Mouse (Mus musculus): ENCODE data around the gene Rbp4.

The Rbp4 gene

DNA sequence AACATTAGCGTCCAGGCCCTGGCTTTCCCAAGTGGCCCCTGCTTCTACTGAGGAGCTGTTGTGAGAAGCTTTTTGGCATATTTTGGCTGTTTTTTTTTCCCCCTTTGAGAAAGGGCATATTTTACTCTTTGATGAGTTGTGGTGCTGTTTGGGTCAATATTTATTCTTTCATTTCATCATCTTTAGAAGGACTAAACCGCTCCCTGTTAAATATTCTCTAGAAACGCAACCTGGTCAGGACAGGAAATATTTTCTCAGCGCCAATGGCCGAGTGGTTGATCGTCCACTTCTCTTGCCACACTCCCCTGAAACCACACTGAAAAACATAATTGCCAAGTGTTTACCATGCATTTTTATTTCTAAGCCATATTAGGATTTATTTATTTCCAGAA is at the start of gene Rbp4:
Gene Rbp4 (minus strand): TSS at position 63 of the 392 bp plus-strand sequence.
- no peak for DNase-seq (ENCODE audit: low spot score in 2 of 2)

DNA sequence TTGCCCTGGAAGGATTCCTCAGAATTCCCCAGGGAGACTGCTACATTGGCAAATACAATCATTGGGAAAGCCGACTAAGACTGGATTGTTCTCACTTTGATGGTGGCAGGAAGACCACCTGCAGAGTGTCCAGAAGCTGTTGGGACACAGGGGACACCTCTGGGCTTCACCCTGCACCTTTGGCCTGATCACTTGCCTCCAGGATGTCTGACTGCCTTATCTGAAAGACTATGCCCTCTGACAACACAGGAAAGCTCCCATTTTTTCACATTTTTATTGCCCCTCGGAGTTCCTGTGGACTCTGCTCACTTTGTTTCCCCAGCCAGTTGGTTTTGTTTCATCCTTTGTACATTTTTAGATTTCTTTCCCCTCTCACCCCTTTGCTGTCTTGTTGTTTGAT is 39.6 kb upstream of the Rbp4 start:
- no peak for DNase-seq (ENCODE audit: low spot score in 2 of 2)

DNA sequence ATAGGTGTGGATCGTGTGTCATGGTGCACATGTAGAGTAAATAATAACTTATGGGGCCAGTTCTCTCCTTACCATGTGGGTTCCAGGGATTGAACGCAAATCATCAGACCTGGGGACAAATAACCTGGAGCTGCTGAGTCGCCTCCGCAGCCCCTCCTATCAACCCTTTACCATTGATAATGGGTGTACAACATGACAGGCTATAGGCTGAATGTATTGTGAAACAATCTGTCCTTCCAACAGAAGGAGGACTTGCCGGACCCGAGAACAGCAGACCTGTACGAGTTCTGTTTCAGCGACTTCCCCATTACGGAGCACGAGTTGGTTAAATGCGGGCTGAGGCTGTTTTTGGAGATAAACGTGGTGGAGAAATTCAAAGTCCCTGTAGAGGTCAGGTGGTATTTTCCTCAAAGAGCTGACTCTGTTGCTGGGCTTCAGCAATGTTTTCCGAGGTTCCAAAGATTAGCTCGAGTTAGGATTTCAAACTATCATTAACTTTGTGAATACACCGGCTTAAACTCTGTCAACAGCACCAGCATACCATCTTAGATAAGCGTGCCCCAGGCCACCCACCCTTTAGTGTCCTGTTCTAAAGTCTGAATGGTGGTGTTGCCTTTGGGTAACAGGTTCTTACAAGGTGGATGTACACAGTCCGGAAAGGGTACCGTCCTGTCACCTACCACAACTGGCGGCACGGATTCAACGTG is 36.7 kb upstream of the Rbp4 start:
- no peak for DNase-seq (ENCODE audit: low spot score in 2 of 2)

DNA sequence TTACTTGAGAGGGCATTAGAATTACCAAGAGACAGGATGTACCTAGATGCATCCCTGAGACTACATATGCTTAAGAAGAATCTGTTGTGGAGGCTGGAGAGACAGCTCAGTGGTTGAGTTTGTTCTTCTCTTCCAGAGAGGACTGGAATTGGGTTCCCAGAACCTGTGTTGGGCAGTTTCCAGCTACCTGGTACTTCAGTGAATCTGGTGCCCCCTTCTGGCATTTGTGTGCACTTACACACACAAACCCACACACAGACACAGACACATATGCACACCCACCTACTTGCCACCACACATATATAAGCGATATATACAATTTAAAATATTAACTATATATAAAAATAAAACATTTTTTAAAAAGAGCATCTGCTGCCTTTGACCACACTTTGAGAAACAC is 31.2 kb upstream of the Rbp4 start:
- DNase-seq (ENCODE audit: low spot score in 2 of 2): no peak

DNA sequence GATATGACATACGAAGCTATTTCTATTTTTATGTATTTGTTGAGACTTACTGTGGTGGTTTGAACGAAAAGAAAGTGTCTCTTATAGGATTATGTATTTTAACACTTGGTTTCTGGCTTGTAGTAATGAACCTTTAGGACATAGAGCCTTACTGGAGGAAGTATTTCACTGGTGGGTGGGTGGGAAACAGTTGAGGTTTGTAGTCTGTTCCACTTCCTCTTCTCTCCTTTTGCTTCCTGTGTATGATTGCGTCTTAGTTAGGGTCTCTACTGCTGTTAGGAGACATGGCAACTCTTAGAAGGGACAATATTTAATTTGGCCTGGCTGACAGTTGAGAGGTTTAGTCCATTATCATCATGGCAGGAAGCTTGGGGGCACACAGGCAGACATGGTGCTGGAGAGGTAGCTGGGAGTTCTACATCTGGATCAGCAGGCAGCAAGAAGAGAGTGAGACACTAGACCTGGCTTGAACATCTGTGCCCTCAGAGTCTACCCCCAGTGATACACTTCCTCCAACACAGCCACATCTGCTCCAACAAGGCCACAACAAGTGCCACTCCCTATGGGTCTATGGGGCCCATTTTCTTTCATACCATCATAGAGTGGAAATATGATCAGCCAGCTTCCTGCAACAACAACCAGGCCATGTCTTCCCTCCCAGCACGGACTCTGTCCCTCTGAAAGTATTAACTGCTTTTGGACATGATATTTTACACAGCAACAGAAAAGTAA is 18.6 kb upstream of the Rbp4 start:
- no peak for DNase-seq (ENCODE audit: low spot score in 2 of 2)

DNA sequence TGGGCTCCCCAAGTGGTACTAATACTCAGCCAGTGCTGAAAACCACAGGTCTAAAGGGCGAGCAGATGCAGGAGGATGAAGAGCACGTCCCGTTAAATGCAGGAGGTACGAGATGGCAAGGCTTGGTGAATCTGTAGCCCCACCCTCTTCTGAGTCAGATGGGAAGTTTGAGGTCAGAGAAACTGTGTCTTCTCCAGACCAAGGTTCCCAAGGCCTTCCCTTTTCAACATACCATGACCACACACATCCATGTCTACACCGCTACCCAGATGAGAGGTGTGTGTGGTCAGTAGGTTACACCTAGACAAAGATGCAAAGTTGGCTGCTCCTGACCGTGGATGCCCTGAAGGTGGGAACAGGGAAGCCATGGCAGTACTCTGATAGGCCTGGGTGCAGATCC is 9.7 kb upstream of the Rbp4 start:
- no peak for DNase-seq (ENCODE audit: low spot score in 2 of 2)

DNA sequence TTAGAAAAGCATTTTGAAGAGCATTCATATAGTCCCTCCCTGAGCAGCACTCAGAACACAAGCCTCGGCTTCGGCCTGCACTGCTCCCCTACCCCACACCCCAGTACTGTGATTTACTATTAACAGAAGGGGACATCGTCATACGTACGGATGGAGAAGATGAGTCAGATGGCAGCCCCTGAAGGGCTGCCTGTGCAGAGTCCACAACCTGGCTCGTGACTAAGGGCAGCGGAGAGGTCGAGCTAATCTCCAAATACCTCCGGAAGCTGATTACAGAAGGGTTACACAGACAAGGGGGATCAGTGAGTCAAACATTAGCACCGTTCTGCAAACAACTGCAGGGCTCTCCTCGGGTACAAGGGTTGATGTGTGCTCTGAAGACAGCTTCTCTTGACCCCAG is 8.9 kb upstream of the Rbp4 start:
- DNase-seq (ENCODE audit: low spot score in 2 of 2): no peak

DNA sequence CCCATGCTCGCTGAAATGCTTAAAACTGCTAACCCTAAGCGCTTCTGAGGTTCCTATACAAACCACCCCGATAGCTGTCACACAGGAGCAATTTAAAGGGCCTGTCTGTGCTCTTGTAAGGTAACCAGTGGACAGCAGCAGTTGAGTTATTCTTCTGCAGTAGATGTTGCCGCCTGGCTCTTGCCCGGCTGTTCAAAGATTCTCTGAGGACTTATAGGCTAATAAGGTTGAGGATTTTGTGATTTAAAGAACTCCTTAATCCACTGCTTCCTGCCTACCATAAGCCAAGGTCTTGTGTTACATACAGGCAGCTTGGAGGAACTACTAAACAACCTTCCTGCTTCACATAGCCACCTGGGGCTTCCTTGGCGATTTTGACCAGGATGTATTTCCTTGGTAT is 7.4 kb upstream of the Rbp4 start, which contains the start of gene Pde6c:
Gene Pde6c (plus strand): TSS at position 301 of the 400 bp plus-strand sequence.
- no peak for DNase-seq (ENCODE audit: low spot score in 2 of 2)

DNA sequence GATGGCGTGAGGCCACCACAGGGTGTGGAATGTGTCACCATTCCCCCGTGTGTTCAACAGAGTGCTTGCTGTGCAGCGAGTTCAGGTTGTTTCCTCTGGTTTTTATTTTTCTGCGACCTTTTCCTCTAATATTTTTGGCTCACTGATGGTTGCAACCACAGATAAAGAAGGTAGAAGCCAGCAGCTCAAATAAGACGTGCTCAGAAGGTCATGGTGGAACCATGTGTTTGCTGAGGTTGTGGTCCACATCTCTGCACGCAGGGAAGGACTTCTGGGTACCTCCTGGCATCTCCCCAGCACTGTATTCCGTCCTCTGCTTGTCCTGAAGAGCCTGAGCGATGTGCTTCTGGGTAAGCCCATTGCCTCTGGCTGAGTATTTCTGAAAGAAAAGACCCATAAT is 1.6 kb upstream of the Rbp4 start:
- DNase-seq (ENCODE audit: low spot score in 2 of 2): no peak

DNA sequence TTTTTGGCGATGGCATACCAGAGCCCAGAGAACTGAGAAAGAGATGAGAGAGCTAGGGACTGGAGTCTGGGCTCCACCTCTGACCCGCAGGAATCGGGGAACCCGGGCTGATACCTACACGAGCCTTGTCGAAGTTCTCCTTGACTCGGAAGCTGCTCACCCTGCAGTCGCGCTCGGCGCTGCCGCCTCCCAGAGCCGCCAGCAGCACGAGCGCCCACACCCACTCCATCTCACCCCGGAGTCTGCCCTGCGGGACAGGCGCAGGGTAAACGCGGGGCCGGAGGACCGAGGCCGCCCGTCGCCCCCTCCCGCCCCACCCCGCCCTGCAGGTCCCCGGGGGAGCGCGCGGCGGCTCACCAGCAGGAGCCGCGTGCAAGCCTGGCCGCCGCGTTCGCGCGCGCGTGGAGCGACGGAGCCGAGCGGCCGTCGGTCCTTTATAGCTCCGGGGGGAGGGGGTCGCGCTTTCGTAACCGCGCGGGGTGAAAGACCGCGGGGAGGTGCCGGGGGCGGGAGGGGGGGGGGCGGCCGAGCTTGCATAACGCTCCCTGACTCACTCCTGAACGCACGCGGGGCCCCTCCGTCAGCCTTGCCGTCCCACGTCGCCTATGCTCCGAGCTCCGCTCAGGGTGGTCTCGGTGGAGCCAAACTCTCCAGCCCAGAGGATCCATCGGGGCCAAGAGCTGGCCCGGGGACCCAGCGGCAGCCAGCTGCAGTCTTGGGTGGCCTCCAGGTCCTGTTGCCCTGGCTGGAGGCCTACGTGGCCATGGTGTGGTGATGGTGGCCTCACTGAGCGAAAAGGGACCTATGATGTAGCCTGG is 471 bp downstream of the Rbp4 start:
- DNase-seq (ENCODE audit: low spot score in 2 of 2): no peak

DNA sequence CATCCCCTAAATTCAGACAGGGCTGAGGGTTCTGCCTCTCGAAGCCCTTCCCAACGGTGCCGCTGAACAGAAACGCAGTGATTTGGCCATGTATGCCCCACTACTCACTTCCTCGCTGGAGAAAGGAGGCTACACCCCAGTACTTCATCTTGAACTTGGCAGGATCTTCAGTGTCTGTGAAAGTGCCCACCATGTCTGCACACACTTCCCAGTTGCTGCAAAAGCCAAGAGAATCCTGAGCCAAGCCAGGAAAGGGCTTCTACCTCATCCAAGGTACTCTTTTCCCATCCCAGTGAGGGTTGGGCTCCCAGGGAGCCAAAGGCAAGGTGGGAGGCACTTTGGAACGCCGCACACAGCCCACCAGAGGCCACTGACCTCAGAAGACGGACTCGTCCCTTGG is 1.2 kb downstream of the Rbp4 start:
- DNase-seq (ENCODE audit: low spot score in 2 of 2): no peak

DNA sequence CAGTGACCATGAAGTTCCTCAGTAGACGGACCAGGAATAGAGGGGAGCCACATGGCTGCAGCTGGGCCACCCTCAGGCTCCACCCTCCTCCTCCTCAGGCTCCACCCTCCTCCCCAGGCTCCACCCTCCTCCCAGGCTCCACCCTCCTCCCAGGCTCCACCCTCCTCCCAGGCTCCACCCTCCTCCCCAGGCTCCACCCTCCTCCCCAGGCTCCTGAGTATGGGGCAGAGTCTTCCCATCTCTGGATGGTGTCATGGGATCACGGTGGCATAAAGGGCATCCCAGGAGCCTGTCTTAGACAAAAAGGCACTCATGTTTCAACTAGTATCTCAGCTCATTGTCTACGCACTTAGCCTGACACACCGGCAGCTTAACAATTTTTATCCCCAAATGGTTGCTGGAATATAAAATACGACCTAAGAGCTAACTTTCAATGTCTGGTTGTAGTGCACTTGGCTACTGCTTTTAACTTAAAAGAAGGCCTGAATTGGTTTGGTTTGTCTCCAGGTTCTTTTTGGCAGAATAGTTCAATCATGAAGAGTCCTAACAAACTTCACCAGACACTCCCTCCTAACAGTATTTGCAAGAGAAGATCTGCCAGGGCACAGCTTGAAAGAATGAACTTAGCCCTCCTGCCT is 4.8 kb downstream of the Rbp4 start:
- DNase-seq (ENCODE audit: low spot score in 2 of 2): no peak

DNA sequence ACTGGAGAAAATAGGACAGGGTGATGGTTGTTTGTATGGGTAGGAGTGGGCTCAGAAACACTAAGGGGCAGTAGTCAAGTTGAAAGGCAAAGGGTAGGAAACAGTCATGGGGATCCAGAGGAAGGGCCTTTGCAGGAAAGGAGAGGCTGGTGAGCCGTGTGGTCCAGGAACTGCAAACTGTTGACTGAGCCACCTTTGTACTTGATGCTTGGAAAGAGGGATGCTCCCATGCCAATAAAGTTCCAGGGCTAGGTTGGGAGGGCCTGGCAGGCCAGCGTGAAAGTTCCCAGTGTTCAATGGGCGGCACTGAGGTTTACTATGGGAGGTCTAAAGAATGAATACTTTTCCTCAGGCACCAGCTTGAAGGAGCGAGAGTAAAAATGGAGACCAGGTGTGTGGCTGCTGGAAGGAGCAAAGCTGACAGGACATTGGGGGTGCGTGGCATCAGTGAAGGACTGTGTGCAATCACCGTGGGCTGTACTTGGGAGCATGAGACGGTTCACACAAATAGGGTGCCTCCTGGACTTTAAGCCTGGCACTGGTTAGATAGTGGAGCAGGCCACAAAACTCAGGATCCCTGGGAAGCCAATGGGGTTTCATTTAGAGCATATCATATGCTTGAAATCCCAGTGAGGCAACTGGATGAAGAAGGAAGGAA is 10.1 kb downstream of the Rbp4 start:
- no peak for DNase-seq (ENCODE audit: low spot score in 2 of 2)

DNA sequence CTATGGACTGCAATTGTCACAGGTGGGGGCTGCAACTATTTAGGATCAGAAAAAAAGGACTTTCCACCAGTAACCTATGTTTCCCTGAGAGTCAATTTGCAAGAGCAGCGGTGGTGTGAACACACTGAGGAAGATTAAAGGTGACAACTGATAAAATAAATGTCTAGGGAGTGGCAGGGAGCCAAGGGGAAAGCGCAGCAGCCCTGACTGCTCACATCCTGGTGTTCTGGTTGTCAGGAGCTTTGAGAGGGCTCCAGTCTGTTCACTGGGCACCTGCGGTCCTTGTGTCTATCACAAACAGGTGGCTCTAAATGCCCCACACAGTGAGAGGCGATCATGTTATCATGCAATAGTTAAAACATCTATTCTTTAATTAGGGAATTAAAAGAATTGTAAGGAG is 12.5 kb downstream of the Rbp4 start:
- no peak for DNase-seq (ENCODE audit: low spot score in 2 of 2)

DNA sequence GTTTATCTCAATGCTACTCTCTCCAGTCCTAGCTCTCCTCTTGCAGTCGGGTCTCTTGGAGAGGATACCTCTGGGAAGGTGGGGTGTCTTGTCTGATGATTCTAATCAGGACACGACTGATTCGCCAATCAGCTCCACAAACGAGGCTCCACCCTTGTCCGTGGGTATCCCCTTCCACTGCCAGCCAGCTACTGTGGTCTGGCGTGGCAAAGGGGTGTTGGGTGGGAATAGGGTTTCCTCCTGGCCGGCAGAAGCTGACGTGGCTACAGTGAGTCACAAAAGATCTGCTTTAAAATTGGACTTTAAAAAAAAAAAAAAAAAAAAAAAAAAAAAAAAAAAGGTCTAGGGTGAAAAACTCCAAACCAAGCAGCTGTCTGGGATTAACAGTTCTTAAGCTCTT is 14.0 kb downstream of the Rbp4 start:
- DNase-seq (ENCODE audit: low spot score in 2 of 2): no peak

DNA sequence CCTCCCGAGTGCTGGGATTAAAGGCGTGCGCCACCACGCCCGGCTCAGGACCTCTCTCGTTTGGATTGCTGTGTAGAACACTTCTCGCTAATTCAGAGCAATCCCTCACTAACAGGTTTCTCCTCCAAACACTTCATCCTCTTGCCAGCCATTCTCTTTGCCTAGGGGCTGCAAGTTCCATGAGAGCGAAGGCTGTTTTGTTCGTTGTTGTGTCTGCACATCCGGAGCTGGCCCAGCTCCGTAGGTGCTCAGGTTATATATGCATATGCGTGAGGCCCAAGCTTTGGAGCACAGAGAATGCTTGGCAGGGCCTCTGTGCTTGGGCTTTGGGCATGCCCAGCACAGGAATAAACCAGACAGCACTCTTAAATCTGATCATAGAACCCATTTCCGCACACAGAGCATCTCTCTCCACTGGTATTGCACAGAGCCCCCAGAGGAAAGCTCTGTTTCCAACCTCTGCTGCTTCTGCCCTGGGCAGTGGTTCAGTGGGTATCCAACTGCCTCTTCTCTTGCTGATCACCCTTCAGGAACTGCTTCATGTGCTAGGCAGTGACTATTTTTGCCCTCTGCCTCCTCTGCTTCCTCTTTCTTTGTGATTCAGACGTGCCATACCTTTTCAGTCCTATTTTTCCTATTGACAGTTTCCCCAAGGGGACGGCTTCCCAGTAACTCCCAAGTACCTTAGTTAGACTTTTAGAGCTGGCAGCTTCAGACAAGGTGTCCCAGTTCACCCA is 15.4 kb downstream of the Rbp4 start:
- DNase-seq (ENCODE audit: low spot score in 2 of 2): no peak

DNA sequence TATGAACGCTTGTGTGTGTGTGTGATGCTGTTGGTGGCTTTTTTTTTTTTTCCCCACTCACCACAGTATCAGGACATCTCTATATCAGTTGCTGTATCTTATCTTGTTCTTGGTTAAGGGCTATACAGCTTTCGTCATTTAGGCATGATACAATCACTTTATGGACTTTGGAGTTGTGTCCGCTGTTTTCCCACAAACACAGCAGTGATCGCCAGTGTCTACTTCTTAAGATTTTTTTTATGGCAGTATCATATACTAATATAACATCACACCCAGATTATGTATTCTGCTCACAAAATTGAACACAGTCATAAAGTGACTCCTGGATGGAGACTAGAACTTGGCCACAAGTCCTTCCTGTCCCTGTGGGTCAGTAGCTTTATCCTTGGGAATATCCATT is 17.2 kb downstream of the Rbp4 start:
- DNase-seq (ENCODE audit: low spot score in 2 of 2): no peak

DNA sequence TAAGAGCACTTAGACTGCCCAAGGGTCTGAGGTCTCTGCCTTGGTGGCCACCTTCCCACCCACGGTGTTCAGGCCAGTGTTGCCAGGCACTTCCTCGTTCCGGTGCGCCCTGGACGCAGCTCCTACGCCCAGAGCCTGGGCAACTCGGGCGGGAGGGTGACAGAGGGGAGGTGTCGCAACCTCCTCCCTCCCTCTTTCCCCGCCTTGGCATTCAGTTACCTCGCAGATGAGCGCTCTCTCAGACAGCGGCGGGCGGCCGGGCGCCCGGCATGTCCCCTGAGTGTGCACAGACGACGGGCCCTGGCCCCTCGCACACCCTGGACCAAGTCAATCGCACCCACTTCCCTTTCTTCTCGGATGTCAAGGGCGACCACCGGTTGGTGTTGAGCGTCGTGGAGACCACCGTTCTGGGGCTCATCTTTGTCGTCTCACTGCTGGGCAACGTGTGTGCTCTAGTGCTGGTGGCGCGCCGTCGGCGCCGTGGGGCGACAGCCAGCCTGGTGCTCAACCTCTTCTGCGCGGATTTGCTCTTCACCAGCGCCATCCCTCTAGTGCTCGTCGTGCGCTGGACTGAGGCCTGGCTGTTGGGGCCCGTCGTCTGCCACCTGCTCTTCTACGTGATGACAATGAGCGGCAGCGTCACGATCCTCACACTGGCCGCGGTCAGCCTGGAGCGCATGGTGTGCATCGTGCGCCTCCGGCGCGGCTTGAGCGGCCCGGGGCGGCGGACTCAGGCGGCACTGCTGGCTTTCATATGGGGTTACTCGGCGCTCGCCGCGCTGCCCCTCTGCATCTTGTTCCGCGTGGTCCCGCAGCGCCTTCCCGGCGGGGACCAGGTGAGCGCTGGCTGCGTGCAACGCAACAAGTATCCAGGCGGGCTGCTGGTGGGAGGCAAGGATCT is 28.0 kb downstream of the Rbp4 start, which contains the start of gene Ffar4:
Gene Ffar4 (plus strand): TSS at position 214 of the 901 bp plus-strand sequence.
- DNase-seq (ENCODE audit: low spot score in 2 of 2): no peak

DNA sequence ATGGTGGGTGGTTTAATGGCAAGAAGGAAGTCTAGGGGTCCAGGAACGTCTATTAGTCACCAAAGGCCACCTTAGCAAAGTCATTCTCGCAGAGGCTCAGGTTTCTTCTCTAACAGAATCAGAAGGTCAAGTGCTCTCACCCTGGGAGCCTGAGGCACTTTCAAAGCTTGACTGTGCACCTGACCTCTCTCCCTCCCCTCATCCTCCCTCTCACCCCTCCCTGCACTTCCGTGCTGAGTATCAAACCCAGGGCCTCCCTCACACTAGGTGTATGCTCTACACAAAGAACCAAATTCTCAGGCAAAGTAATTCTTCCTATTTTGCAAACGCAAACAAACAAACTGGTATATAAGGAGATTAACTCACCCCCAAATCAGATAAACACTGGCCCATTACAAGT is 28.9 kb downstream of the Rbp4 start:
- DNase-seq (ENCODE audit: low spot score in 2 of 2): no peak

DNA sequence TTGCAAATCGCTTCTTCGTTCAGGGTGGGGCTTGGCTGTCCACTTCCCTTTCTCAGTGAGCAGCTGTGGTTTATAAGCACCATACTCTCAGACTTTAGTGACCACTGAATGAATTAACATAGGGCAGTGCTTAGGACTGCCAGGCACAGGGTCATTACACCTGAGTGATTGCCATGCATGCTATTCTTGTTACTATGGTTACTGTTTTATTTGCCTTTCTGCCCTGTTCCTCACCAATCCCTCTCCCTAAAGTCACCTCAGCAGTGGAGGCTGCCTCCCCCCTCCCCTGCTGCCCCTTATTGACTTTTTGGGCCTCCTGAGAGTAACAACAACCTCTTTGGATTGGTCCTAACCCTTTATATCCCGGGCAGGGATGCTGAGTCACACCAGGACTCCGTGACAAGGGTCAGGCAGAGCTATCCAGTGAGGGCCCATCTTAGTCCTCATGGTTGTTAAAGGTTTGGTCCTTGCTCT is 33.5 kb downstream of the Rbp4 start:
- no peak for DNase-seq (ENCODE audit: low spot score in 2 of 2)

Data from left cerebral cortex, adult 9 months (tissue).